Mouse (Mus musculus) heart, postnatal 4 days (tissue): ENCODE measurements at regions not wholly inside any gene's neighbourhood (a gene's known extent, or its start where the extent isn't known, plus 50 kb on each side); places are given as distances from the start of the nearest gene placed in this dataset.

Source experiments
- DNase-seq: peaks from one replicate; pipeline ENCODE4 v3.0.0; 2021

DNA sequence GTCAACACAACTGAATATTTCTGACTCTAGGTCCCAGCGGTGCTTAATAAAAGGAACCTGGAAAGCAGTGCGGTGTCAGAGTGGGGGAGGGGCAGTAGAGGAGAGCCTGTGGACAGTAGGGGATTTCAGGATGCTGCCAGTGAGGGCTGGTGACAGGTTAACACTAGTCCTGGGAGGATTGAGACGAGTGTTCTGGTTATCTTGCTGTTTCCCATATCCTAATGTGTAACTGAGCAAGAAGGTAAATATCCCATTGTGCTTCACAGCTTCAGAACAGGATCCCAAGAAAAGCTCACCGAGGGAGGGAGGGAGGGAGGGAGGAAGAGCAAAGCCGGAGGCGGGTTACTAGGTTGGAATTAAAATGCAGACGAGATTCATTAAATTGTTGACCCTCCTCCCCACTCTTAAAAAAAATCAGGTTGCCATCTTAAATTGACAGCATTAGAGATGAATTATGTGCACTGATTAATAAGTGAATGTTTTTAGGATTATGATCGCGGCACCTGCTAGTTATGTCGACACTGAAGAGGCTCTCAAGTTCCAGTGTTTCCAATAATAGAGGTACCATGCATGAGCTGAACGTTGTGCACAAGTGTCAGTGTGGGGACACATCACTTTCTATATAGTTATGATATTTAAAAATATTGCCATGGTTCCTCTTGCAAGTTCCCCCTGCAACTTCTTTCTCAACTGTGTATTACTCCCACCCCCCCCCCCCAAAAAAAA, 1053.3 kb downstream of the 5730522E02Rik start:
- peak; percentile 15 for DNase-seq

DNA sequence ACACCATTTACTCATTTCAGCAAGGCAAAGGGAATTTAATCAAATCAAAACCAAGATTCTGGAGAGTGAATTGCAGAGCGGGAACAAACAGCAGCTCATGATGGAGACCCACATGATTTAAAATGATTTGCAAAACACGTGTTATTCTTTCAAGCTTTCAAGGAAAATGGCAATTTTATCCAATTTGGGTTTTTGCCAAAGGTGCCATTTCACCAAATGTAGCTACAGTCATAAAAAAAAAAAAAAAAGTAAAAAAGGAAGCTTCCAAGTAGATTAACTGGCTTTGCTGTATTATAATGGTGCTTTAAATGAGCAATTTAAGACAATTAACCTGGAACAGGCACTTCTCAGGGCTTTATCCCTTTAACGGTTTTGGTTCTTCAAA, 1052.7 kb downstream of the 5730522E02Rik start:
- DNase-seq: no peak

DNA sequence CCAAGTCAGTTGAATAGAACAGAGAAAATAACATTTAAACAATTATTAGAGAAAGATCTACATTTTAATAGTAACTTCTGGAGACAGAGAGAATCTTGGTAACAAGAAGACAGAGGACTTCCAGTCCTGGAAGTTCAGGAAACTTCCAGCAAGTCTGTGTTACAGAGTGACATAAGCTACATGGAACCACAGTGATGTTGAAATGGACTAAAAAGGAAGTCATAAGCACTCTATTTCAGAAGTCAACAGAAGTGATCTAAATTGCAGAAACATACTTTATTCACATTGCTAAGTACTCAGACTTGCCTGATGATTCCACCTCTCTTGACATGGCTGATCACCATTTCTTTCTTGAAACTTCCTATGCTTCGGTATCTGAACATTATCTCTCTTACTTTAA, 1051.7 kb downstream of the 5730522E02Rik start:
- no peak for DNase-seq

DNA sequence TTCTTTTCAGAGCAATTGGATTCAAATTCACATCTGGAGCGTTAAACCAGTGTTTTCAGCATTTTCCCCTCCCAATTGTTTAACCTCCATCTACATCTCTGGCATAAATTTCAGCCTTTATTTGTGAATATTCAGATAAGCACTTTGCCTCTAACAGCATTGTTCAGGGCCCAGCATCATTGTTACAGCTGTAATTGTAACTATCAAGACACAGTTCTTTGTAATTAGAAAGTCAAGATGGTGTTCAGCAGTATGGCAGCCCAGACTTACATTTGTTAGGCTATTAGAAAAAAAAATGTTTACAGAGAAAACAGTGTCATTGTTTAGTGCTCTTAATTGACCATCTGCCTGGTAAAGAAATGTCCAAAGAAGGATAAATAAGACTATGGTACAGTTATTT, 1042.6 kb downstream of the 5730522E02Rik start:
- DNase-seq: no peak

DNA sequence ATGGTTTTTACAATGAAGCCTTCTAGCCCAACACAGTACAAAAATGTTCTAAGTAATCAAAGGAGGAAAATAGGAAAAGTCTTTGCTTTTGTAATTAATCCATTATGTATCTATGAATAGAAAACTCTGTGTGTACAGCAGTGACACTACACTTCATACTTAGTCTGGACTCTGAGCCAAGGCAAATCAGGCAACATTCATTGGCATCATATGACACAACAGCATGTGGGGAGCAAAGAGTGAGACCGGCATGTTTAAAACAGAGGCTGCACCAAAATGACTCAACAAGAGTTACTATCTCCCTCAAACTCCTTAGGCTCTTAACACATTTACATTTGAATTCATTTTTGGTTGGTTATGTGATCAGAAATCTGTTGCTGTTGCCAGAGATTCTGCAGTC, 1039.5 kb downstream of the 5730522E02Rik start:
- DNase-seq: no peak
